Mouse (Mus musculus) brain, embryonic 14.5 days (tissue): ENCODE data around the gene Sap25.

Experiments used
- CTCF ChIP-seq: fragments of 200-500 bp; IDR thresholded peaks from 2 replicates; pipeline ENCODE4 v1.5.1; 2012; ENCODE audit warnings: inconsistent platforms, mild to moderate bottlenecking, moderate library complexity, borderline replicate concordance; ENCODE audit not compliant: insufficient read depth, insufficient read length; ENCODE audit errors: extremely low read depth
- POLR2A ChIP-seq: fragments of 200-500 bp; IDR thresholded peaks from 2 replicates; pipeline ENCODE4 v1.6.1; 2012; ENCODE audit warnings: mild to moderate bottlenecking, inconsistent platforms, borderline replicate concordance; ENCODE audit not compliant: poor library complexity, insufficient read depth, insufficient read length, severe bottlenecking; ENCODE audit errors: extremely low read depth

DNA sequence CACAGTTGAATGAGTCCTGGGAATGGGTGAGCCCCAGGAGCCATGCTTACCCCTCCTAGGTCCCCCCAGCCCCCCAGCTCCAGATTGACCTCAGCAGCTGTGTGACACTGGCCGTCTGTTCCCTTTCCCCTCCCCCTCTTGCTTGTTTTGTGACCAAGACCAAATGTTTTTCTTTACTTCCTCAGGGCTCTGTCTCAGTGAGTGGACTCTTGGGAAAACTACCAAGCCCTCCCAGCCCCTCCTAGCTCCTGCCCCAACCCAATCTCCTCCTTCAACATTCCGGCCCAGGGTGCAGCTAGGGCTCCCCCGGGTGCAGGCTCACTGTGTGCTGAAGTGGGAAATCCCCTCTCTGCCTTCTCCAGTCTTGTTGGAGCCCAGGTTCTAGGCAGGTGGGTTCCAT lies 10.5 kb upstream of the Sap25 start:
- TF ChIP-seq POLR2A: no peak
- TF ChIP-seq CTCF: no peak
